Mouse (Mus musculus) adrenal gland, postnatal 25 days (tissue): ENCODE data around the gene Snrpn. TPM values are rescaled to one million over a fixed set of nuclear protein-coding genes. Genes with fewer than 3 reads are reported as not detected.

ENCODE experiments used
- total RNA-seq: library from RNA; stranded (reverse); gene quantifications from 2 replicates; pipeline ENCODE4 v1.2.3, GENCODE M21; 2021

The Snrpn gene
- total RNA-seq, 1 experiment from 2014 or later, result 28.5 TPM

Other genes starting within 250 kb of the Snrpn start
- gene Snurf, start 135.2 kb downstream of the Snrpn start, total RNA-seq, result 54.0 and 81.9 TPM in 2 replicates
- gene Gm38393, start 135.2 kb downstream of the Snrpn start, total RNA-seq, result 2.7 and 3.9 TPM in 2 replicates